Mouse (Mus musculus): ENCODE results near the gene Cbx3. TPM values are rescaled to one million over a fixed set of nuclear protein-coding genes. Genes with fewer than 3 reads are reported as not detected.

Cbx3 gene
- 10 to 100 TPM; 40.1 to 41.7 TPM for total RNA-seq (2021)
- long read RNA-seq, experiment 1, transcript Cbx3-201 (6 exons, 1,889 nt) = major isoform, 41 of 45 reads
- long read RNA-seq, experiment 1, partial matches to known transcripts = 0 of 45 reads
- long read RNA-seq, experiment 1, other reads (novel, unspliced or antisense) = 2 of 45 reads
- long read RNA-seq, experiment 2, transcript Cbx3-201 (6 exons, 1,889 nt) = major isoform, 52 of 60 reads
- long read RNA-seq, experiment 2, partial matches to known transcripts = 3 of 60 reads
- long read RNA-seq, experiment 2, other reads (novel, unspliced or antisense) = 5 of 60 reads

GRCm38 (mm10) chr6:51470311-51471178 lies at the start of gene Cbx3:
Cbx3 (plus strand) TSS chr6:51470360.
- DNase-seq = peak; percentile 81

GRCm38 (mm10) chr6:51423466-51424122 lies 46.6 kb upstream of the Cbx3 start:
- no peak for DNase-seq

GRCm38 (mm10) chr6:51424537-51424936 lies 45.6 kb upstream of the Cbx3 start:
- no peak for DNase-seq

- peak; percentile 53 for DNase-seq
Observed at GRCm38 (mm10) chr6:51432535-51433397, 37.4 kb upstream of the Cbx3 start, which contains the start of gene Nfe2l3. Nfe2l3 (plus strand) TSS chr6:51432670.

- DNase-seq = no peak
Observed at GRCm38 (mm10) chr6:51434270-51434669, 35.9 kb upstream of the Cbx3 start.

GRCm38 (mm10) chr6:51437665-51438064 lies 32.5 kb upstream of the Cbx3 start:
- no peak for DNase-seq

GRCm38 (mm10) chr6:51438826-51439330 lies 31.3 kb upstream of the Cbx3 start:
- no peak for DNase-seq

- DNase-seq = no peak
Observed at GRCm38 (mm10) chr6:51442191-51442835, 27.8 kb upstream of the Cbx3 start.

- DNase-seq = no peak
Observed at GRCm38 (mm10) chr6:51452927-51453503, 17.1 kb upstream of the Cbx3 start.

GRCm38 (mm10) chr6:51454949-51455348 lies 15.2 kb upstream of the Cbx3 start:
- DNase-seq = no peak

- DNase-seq = no peak
Observed at GRCm38 (mm10) chr6:51456198-51456597, 14.0 kb upstream of the Cbx3 start.

GRCm38 (mm10) chr6:51457283-51457682 lies 12.9 kb upstream of the Cbx3 start:
- no peak for DNase-seq

GRCm38 (mm10) chr6:51457770-51458387 lies 12.3 kb upstream of the Cbx3 start:
- no peak for DNase-seq

- DNase-seq = no peak
Observed at GRCm38 (mm10) chr6:51458925-51459312, 11.2 kb upstream of the Cbx3 start.

- DNase-seq = no peak
Observed at GRCm38 (mm10) chr6:51459313-51460020, 10.7 kb upstream of the Cbx3 start.

- no peak for DNase-seq
Observed at GRCm38 (mm10) chr6:51460021-51460360, 10.2 kb upstream of the Cbx3 start.

- DNase-seq = no peak
Observed at GRCm38 (mm10) chr6:51460363-51460762, 9.8 kb upstream of the Cbx3 start.

- no peak for DNase-seq
Observed at GRCm38 (mm10) chr6:51467649-51468048, 2.5 kb upstream of the Cbx3 start.

GRCm38 (mm10) chr6:51468891-51469561 lies 1.1 kb upstream of the Cbx3 start:
- peak; percentile 74 for DNase-seq
